Mouse (Mus musculus) embryonic fibroblast, embryonic 13.5 days (primary cell): ENCODE results near the gene Cdk19. TPM values are rescaled to one million over a fixed set of nuclear protein-coding genes. Genes with fewer than 3 reads are reported as not detected.

ENCODE experiments used
- H3K27ac ChIP-seq: 2 replicates; pipeline ENCODE4 v1.5.1; 2012; ENCODE audit warnings: low read length, control low read depth, inconsistent platforms; ENCODE audit not compliant: insufficient read depth
- H3K4me1 ChIP-seq: 2 replicates; pipeline ENCODE4 v1.6.1; 2011; ENCODE audit warnings: low read length; ENCODE audit not compliant: control insufficient read depth, insufficient read depth
- H3K4me3 ChIP-seq: 2 replicates; pipeline ENCODE4 v1.5.1; 2011; ENCODE audit warnings: mild to moderate bottlenecking, control low read depth, low read length; ENCODE audit not compliant: insufficient read depth
- CTCF ChIP-seq: IDR thresholded peaks from 2 replicates; pipeline ENCODE4 v1.5.1; 2011; ENCODE audit warnings: mild to moderate bottlenecking, control low read depth, low read length, moderate library complexity, borderline replicate concordance; ENCODE audit not compliant: insufficient read depth
- POLR2A ChIP-seq: IDR thresholded peaks from 2 replicates; pipeline ENCODE4 v1.6.1; 2011; ENCODE audit warnings: low read depth, mild to moderate bottlenecking, control low read depth, low read length, moderate library complexity
- polyA plus RNA-seq: library from polyadenylated mRNA; stranded (reverse); fragments of >200 nt; gene quantifications from 2 replicates; pipeline ENCODE4 v1.2.4, GENCODE M21; 2011; ENCODE audit warnings: low read depth; ENCODE audit not compliant: missing spikeins, insufficient read length

Cdk19 gene
- polyA plus RNA-seq, 1 experiment, result 18.8 TPM

GRCm38 (mm10) chr10:40365991-40366390, 26.6 kb downstream of the Cdk19 start:
- peaks cover 5% of the 10 kb centered on the region; the same call in 1 of the 2 replicates for H3K4me1 ChIP-seq
- no peak overlapping the region for H3K27ac ChIP-seq
- no peak overlapping the region for H3K4me3 ChIP-seq
- no peak for TF ChIP-seq POLR2A
- TF ChIP-seq CTCF, result no peak

- H3K27ac ChIP-seq, result peak overlapping the region; percentile 48; the same call in 1 of the 2 replicates
- H3K4me1 ChIP-seq, result peaks cover 14% of the 10 kb centered on the region
- no peak overlapping the region for H3K4me3 ChIP-seq
- TF ChIP-seq POLR2A, result no peak
- no peak for TF ChIP-seq CTCF
Observed at GRCm38 (mm10) chr10:40368516-40368915, 29.2 kb downstream of the Cdk19 start.

- peaks cover 12% of the 10 kb centered on the region for H3K4me1 ChIP-seq
- TF ChIP-seq CTCF, result no peak
- H3K4me3 ChIP-seq, result no peak overlapping the region
- no peak overlapping the region for H3K27ac ChIP-seq
Observed at GRCm38 (mm10) chr10:40370156-40370555, 30.8 kb downstream of the Cdk19 start.

- peaks cover 12% of the 10 kb centered on the region for H3K4me1 ChIP-seq
- H3K27ac ChIP-seq, result peak overlapping the region; percentile 58
- TF ChIP-seq CTCF, result no peak
- no peak for TF ChIP-seq POLR2A
- H3K4me3 ChIP-seq, result peak overlapping the region; percentile 16; the same call in 1 of the 2 replicates
Observed at GRCm38 (mm10) chr10:40371184-40371913, 32.0 kb downstream of the Cdk19 start.

GRCm38 (mm10) chr10:40371914-40372675, 32.7 kb downstream of the Cdk19 start:
- peaks cover 12% of the 10 kb centered on the region for H3K4me1 ChIP-seq
- TF ChIP-seq POLR2A, result no peak
- no peak for TF ChIP-seq CTCF
- H3K27ac ChIP-seq, result peak overlapping the region; percentile 58
- peak overlapping the region; percentile 16; the same call in 1 of the 2 replicates for H3K4me3 ChIP-seq

- no peak overlapping the region for H3K4me3 ChIP-seq
- TF ChIP-seq CTCF (no peak), POLR2A (no peak)
- H3K4me1 ChIP-seq, result peaks cover 12% of the 10 kb centered on the region
Observed at GRCm38 (mm10) chr10:40373749-40374148, 34.4 kb downstream of the Cdk19 start.

GRCm38 (mm10) chr10:40374828-40375227, 35.5 kb downstream of the Cdk19 start:
- Histone ChIP-seq H3K4me1 (peaks cover 14% of the 10 kb centered on the region), H3K4me3 (no peak overlapping the region), H3K27ac (no peak overlapping the region)
- no peak for TF ChIP-seq POLR2A
- no peak for TF ChIP-seq CTCF

More at GRCm38 (mm10) chr10:40373749-40374148, 34.4 kb downstream of the Cdk19 start:
- H3K27ac ChIP-seq, result no peak overlapping the region

GRCm38 (mm10) chr10:40376286-40376685, 36.9 kb downstream of the Cdk19 start:
- H3K27ac ChIP-seq, result no peak overlapping the region
- H3K4me1 ChIP-seq, result peaks cover 13% of the 10 kb centered on the region
- H3K4me3 ChIP-seq, result no peak overlapping the region
- no peak for TF ChIP-seq POLR2A
- no peak for TF ChIP-seq CTCF

GRCm38 (mm10) chr10:40378284-40378683, 38.9 kb downstream of the Cdk19 start:
- Histone ChIP-seq H3K4me1 (peaks cover 4% of the 10 kb centered on the region; the same call in 1 of the 2 replicates), H3K27ac (no peak overlapping the region), H3K4me3 (no peak overlapping the region)
- no peak for TF ChIP-seq CTCF
- TF ChIP-seq POLR2A, result no peak

- no peak for TF ChIP-seq POLR2A
- no peak for TF ChIP-seq CTCF
Observed at GRCm38 (mm10) chr10:40379682-40380081, 40.3 kb downstream of the Cdk19 start.

More at GRCm38 (mm10) chr10:40379682-40380081, 40.3 kb downstream of the Cdk19 start:
- Histone ChIP-seq H3K27ac (no peak overlapping the region), H3K4me3 (no peak overlapping the region), H3K4me1 (peaks cover 4% of the 10 kb centered on the region; the same call in 1 of the 2 replicates)
